Mouse (Mus musculus): ENCODE data around the gene Mfsd5. TPM values are rescaled to one million over a fixed set of nuclear protein-coding genes. Genes with fewer than 3 reads are reported as not detected.

Mfsd5 gene
- total RNA-seq, 2 experiments from 2014 or later, result 18.9 to 20.0 TPM

Other genes with a start within 250 kb of the Mfsd5 start
- 100 to 1,000 TPM; 182 to 199 TPM for gene Eif4b, start 205.7 kb upstream of the Mfsd5 start, total RNA-seq (2021)
- 10 to 100 TPM; 58.7 to 59.5 TPM for gene Tns2, start 179.0 kb upstream of the Mfsd5 start, total RNA-seq (2021)
- 10 to 100 TPM; 21.1 to 26.7 TPM for gene Spryd3, start 143.2 kb upstream of the Mfsd5 start, total RNA-seq (2021)
- gene Igfbp6, start 135.1 kb upstream of the Mfsd5 start, total RNA-seq (2021), result 10 to 100 TPM; 80.3 to 91.9 TPM
- under 1 TPM; 0.18 to 0.39 TPM for gene Soat2, start 128.9 kb upstream of the Mfsd5 start, total RNA-seq (2021)
- gene Zfp740, start 76.2 kb upstream of the Mfsd5 start, total RNA-seq (2021), result 10 to 100 TPM; 56.8 to 66.8 TPM
- gene Csad, start 74.7 kb upstream of the Mfsd5 start, total RNA-seq (2021), result 10 to 100 TPM; 41.0 to 43.5 TPM
- 1 to 10 TPM; 1.3 to 2.1 TPM for gene Itgb7, start 47.5 kb upstream of the Mfsd5 start, total RNA-seq (2021)
- 10 to 100 TPM; 21.3 to 27.8 TPM for gene Rarg, start 21.9 kb upstream of the Mfsd5 start, total RNA-seq (2021)
- not detected for gene Gm9918, start 8.9 kb upstream of the Mfsd5 start, total RNA-seq (2021)
- gene Espl1, start 16.8 kb downstream of the Mfsd5 start, total RNA-seq (2021), result 10 to 100 TPM; 13.0 to 20.5 TPM
- gene Pfdn5, start 46.7 kb downstream of the Mfsd5 start, total RNA-seq (2021), result 100 to 1,000 TPM; 331 to 348 TPM
- gene Myg1, start 52.3 kb downstream of the Mfsd5 start, total RNA-seq (2021), result 10 to 100 TPM; 31.0 to 35.1 TPM
- 10 to 100 TPM; 14.0 to 14.3 TPM for gene Aaas, start 71.3 kb downstream of the Mfsd5 start, total RNA-seq (2021)
- gene Sp7, start 87.7 kb downstream of the Mfsd5 start, total RNA-seq (2021), result under 1 TPM; 0.18 to 0.22 TPM
- gene Sp1, start 126.7 kb downstream of the Mfsd5 start, total RNA-seq (2021), result 10 to 100 TPM; 54.9 to 69.9 TPM
- gene Amhr2, start 165.9 kb downstream of the Mfsd5 start, total RNA-seq (2021), result 1 to 10 TPM; 3.6 to 3.9 TPM
- 10 to 100 TPM; 15.2 to 18.7 TPM for gene Prr13, start 179.6 kb downstream of the Mfsd5 start, total RNA-seq (2021)
- 100 to 1,000 TPM; 614 to 662 TPM for gene Pcbp2, start 191.1 kb downstream of the Mfsd5 start, total RNA-seq (2021)
- 1 to 10 TPM in 1 of 2 experiments, not detected in 1; 7.6 TPM for gene Gm10337, start 224.3 kb downstream of the Mfsd5 start, total RNA-seq (2021)
- gene Map3k12, start 237.6 kb downstream of the Mfsd5 start, total RNA-seq (2021), result 1 to 10 TPM; 6.1 to 6.3 TPM
- 10 to 100 TPM; 54.7 to 56.9 TPM for gene Tarbp2, start 238.7 kb downstream of the Mfsd5 start, total RNA-seq (2021)
- 1 to 10 TPM; 3.4 to 4.9 TPM for gene Npff, start 245.5 kb downstream of the Mfsd5 start, total RNA-seq (2021)